Mouse (Mus musculus) liver, embryonic 12.5 days (tissue): Measurements from ENCODE around the gene Prg2. TPM values are rescaled to one million over a fixed set of nuclear protein-coding genes. Genes with fewer than 3 reads are reported as not detected.

Source experiments
- ATAC-seq: fragments of 200-750 bp; cut with Nextera tagmentation; 2 replicates; pipeline ENCODE4 v1.8.0; 2017; ENCODE audit warnings: moderate number of reproducible peaks, mild to moderate bottlenecking, moderate library complexity
- H3K27ac ChIP-seq: fragments of 300-500 bp; sonication (generic); 2 replicates; pipeline ENCODE4 v1.5.1; 2016; ENCODE audit warnings: mild to moderate bottlenecking
- H3K27me3 ChIP-seq: fragments of 300-500 bp; sonication (generic); replicated peaks from 2 replicates; pipeline ENCODE4 v1.6.1; 2016; ENCODE audit warnings: mild to moderate bottlenecking, moderate library complexity
- H3K36me3 ChIP-seq: fragments of 300-500 bp; sonication (generic); 2 replicates; pipeline ENCODE4 v1.6.1; 2016; ENCODE audit warnings: mild to moderate bottlenecking, moderate library complexity
- H3K4me1 ChIP-seq: fragments of 300-500 bp; sonication (generic); 2 replicates; pipeline ENCODE4 v1.6.1; 2016
- H3K4me2 ChIP-seq: fragments of 300-500 bp; sonication (generic); 2 replicates; pipeline ENCODE4 v1.6.1; 2016; ENCODE audit warnings: mild to moderate bottlenecking, moderate library complexity
- H3K4me3 ChIP-seq: fragments of 300-500 bp; sonication (generic); 2 replicates; pipeline ENCODE4 v1.5.1; 2016; ENCODE audit warnings: mild to moderate bottlenecking, moderate library complexity
- H3K9ac ChIP-seq: fragments of 300-500 bp; sonication (generic); 2 replicates; pipeline ENCODE4 v1.6.1; 2016; ENCODE audit warnings: mild to moderate bottlenecking, moderate library complexity
- H3K9me3 ChIP-seq: fragments of 300-500 bp; sonication (generic); replicated peaks from 2 replicates; pipeline ENCODE4 v1.6.1; 2016; ENCODE audit warnings: mild to moderate bottlenecking, moderate library complexity
- WGBS: fragments of 180-500 bp; shearing (Covaris S2); methylation state at CpG from one replicate; pipeline ENCODE4 v1.1.7; 2016; ENCODE audit not compliant: insufficient replicate concordance; 5-methylcytosine and 5-hydroxymethylcytosine counted together
- polyA plus RNA-seq: library from polyadenylated mRNA; unstranded; fragments of >200 nt; fragmentation: Nextera tagmentation; extraction: Ambion mirVana; gene quantifications from 2 replicates; pipeline ENCODE4 v1.2.1, GENCODE M21; 2016

Gene Prg2
- polyA plus RNA-seq, 1 experiment from 2014 or later = 27.7 TPM

GRCm38 (mm10) chr2:84964111-84964801 lies 16.0 kb upstream of the Prg2 start:
- ATAC-seq = no peak
- no peak overlapping the region for H3K9ac ChIP-seq
- no peaks in the 10 kb centered on the region for H3K27me3 ChIP-seq
- 0 out of 2 replicates have a peak, but pooled peaks cover 6% of the 10 kb centered on the region for H3K4me1 ChIP-seq
- H3K4me2 ChIP-seq = no peak overlapping the region
- no peak overlapping the region for H3K4me3 ChIP-seq
- H3K27ac ChIP-seq = no peak overlapping the region
- 84% methylated on average over 7 of the region's 7 CpGs for WGBS
- H3K9me3 ChIP-seq = no peaks in the 10 kb centered on the region
- peaks cover 11% of the 10 kb centered on the region for H3K36me3 ChIP-seq

DNA sequence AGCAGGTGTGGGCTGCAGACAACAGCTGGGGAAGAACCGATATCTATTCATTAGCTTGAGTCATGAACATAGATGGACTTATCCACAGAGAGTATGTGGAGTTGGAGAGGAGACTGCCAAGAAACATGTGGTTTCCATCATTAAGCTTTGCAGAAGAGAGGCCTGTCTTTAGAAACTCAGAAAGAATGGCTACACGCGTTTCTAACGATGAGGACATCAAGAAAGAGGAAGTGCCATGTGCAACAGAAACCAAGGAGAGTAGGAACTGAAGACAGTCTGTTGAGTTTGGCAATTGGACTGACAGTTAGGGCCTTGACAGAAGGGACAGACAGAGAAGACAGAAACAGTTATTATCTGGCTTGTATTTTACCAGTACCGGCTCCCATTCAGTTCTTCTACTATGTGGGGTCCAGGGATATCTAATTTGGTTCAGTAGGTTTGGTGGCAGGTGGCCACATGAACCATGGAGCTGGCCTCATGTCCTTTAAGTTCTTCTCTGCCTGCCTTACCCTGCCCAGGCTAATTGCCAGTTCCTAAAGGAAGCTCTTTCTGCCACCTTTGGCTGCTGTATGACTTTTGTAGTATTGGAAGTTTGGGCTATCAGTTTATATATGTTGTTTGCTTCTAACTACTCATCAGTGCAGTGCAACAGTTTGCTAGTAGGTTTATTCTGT lies 12.8 kb upstream of the Prg2 start:
- no peak overlapping the region for H3K4me2 ChIP-seq
- no peak overlapping the region for H3K4me3 ChIP-seq
- 0 out of 2 replicates have a peak, but pooled peaks cover 6% of the 10 kb centered on the region for H3K4me1 ChIP-seq
- ATAC-seq = no peak
- no peaks in the 10 kb centered on the region for H3K27me3 ChIP-seq
- H3K36me3 ChIP-seq = no peaks in the 10 kb centered on the region
- 46% methylated on average over 5 of the region's 5 CpGs for WGBS
- 0 out of 2 replicates have a peak overlapping the region, but pooled peaks have one; percentile 6 for H3K27ac ChIP-seq
- H3K9ac ChIP-seq = no peak overlapping the region
- no peaks in the 10 kb centered on the region for H3K9me3 ChIP-seq

DNA sequence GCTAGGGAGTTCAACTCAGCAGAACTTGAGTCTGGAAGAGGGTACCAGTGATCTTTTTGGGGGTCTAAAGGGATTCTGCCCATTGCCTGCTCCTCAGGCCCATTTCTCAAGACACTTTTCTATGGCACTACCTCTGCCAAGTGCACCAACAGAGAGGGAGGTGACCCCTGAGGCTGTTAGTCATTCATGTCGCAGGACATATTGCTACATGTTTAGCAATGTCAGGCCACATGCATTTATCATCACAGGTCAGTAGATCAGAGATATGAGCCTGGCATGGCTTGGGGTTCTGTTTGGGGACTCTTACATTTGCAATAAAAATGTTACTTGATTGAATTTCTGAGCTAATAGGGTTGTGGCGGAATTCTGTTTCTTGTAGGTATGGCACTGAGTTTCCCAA lies 4.7 kb upstream of the Prg2 start:
- Histone ChIP-seq H3K27ac (no peak overlapping the region), H3K9ac (no peak overlapping the region), H3K36me3 (no peaks in the 10 kb centered on the region), H3K4me3 (no peak overlapping the region), H3K4me2 (no peak overlapping the region), H3K27me3 (peaks cover 12% of the 10 kb centered on the region; the same call in 1 of the 2 replicates), H3K4me1 (0 out of 2 replicates have a peak, but pooled peaks cover 4% of the 10 kb centered on the region), H3K9me3 (no peaks in the 10 kb centered on the region)
- no peak for ATAC-seq
- WGBS = 78% methylated on average over 2 of the region's 2 CpGs

- H3K4me1 ChIP-seq = peaks cover 3% of the 10 kb centered on the region; the same call in 1 of the 2 replicates
- peaks cover 53% of the 10 kb centered on the region for H3K27me3 ChIP-seq
- WGBS = 9% methylated on average over 1 of the region's 1 CpGs
- H3K9me3 ChIP-seq = no peaks in the 10 kb centered on the region
- H3K36me3 ChIP-seq = no peaks in the 10 kb centered on the region
- no peak within 1 kb of the TSS for H3K9ac ChIP-seq
- no peak within 1 kb of the TSS for H3K27ac ChIP-seq
- H3K4me3 ChIP-seq = no peak within 1 kb of the TSS
- H3K4me2 ChIP-seq = no peak within 1 kb of the TSS
- ATAC-seq = no peak
These were observed 7.7 kb downstream of the Prg2 start, which contains the start of gene Prg3 for GRCm38 (mm10) chr2:84987930-84988329. TSS of gene Prg3 (plus strand) at chr2:84988215.

GRCm38 (mm10) chr2:84996376-84996775 lies 16.1 kb downstream of the Prg2 start:
- no peaks in the 10 kb centered on the region for H3K36me3 ChIP-seq
- WGBS = 20% methylated on average over 2 of the region's 2 CpGs
- no peak overlapping the region for H3K4me2 ChIP-seq
- peak; percentile 63 for ATAC-seq
- H3K4me1 ChIP-seq = peaks cover 43% of the 10 kb centered on the region
- peaks cover 27% of the 10 kb centered on the region; the same call in 1 of the 2 replicates for H3K27me3 ChIP-seq
- H3K9me3 ChIP-seq = no peaks in the 10 kb centered on the region
- H3K4me3 ChIP-seq = no peak overlapping the region
- H3K27ac ChIP-seq = no peak overlapping the region
- no peak overlapping the region for H3K9ac ChIP-seq

GRCm38 (mm10) chr2:84999486-85000181 lies 19.4 kb downstream of the Prg2 start:
- Histone ChIP-seq H3K27ac (peak overlapping the region; percentile 24; the same call in 1 of the 2 replicates), H3K4me1 (peaks cover 43% of the 10 kb centered on the region), H3K27me3 (peaks cover 8% of the 10 kb centered on the region; the same call in 1 of the 2 replicates), H3K36me3 (no peaks in the 10 kb centered on the region), H3K9ac (peak overlapping the region; percentile 8; the same call in 1 of the 2 replicates), H3K9me3 (no peaks in the 10 kb centered on the region), H3K4me2 (peak overlapping the region; percentile 22), H3K4me3 (no peak overlapping the region)
- peak; percentile 63 for ATAC-seq
- 57% methylated on average over 3 of the region's 3 CpGs for WGBS

- Histone ChIP-seq H3K9ac (no peak overlapping the region), H3K4me1 (peaks cover 35% of the 10 kb centered on the region), H3K9me3 (no peaks in the 10 kb centered on the region), H3K27me3 (peaks cover 9% of the 10 kb centered on the region; the same call in 1 of the 2 replicates), H3K4me3 (no peak overlapping the region), H3K27ac (no peak overlapping the region), H3K36me3 (no peaks in the 10 kb centered on the region), H3K4me2 (no peak overlapping the region)
- 73% methylated on average over 13 of the region's 13 CpGs for WGBS
- no peak for ATAC-seq
These were observed 21.2 kb downstream of the Prg2 start for GRCm38 (mm10) chr2:85001497-85001896.

GRCm38 (mm10) chr2:85002575-85002974 lies 22.3 kb downstream of the Prg2 start:
- 74% methylated on average over 8 of the region's 8 CpGs for WGBS
- H3K4me2 ChIP-seq = no peak overlapping the region
- peaks cover 5% of the 10 kb centered on the region; the same call in 1 of the 2 replicates for H3K27me3 ChIP-seq
- H3K4me3 ChIP-seq = no peak overlapping the region
- no peak overlapping the region for H3K9ac ChIP-seq
- H3K27ac ChIP-seq = no peak overlapping the region
- no peaks in the 10 kb centered on the region for H3K36me3 ChIP-seq
- H3K4me1 ChIP-seq = peaks cover 28% of the 10 kb centered on the region
- no peak for ATAC-seq
- H3K9me3 ChIP-seq = no peaks in the 10 kb centered on the region

GRCm38 (mm10) chr2:85004341-85004740 lies 24.1 kb downstream of the Prg2 start:
- H3K9me3 ChIP-seq = no peaks in the 10 kb centered on the region
- no peak overlapping the region for H3K4me2 ChIP-seq
- WGBS = 66% methylated on average over 4 of the region's 4 CpGs
- H3K4me3 ChIP-seq = no peak overlapping the region
- peaks cover 32% of the 10 kb centered on the region for H3K4me1 ChIP-seq
- H3K9ac ChIP-seq = no peak overlapping the region
- no peak overlapping the region for H3K27ac ChIP-seq
- peaks cover 5% of the 10 kb centered on the region; the same call in 1 of the 2 replicates for H3K27me3 ChIP-seq
- ATAC-seq = no peak
- no peaks in the 10 kb centered on the region for H3K36me3 ChIP-seq

DNA sequence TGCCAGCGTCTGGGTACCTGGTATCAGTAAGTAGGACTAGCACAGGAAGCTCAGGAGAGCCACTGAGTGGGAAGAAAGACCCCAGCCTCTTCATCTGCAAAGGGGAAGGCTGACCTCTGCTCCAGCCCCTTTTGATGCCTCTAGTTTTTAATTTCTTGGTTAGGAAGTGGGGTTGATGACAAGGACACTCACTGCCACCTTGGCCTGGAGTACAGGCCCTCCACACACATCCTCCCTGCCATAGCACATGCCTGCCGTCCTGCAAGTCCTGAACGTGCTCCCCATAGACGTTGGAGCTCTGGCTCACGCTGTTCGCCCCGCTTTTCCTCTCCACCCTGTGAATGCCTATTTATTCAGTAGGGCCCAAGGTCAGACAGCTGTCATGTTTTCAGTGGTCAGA lies 26.3 kb downstream of the Prg2 start:
- Histone ChIP-seq H3K27me3 (peaks cover 5% of the 10 kb centered on the region; the same call in 1 of the 2 replicates), H3K36me3 (no peaks in the 10 kb centered on the region), H3K9ac (no peak overlapping the region), H3K4me1 (peaks cover 34% of the 10 kb centered on the region), H3K4me2 (no peak overlapping the region), H3K27ac (no peak overlapping the region), H3K9me3 (no peaks in the 10 kb centered on the region), H3K4me3 (no peak overlapping the region)
- no peak for ATAC-seq
- 67% methylated on average over 7 of the region's 7 CpGs for WGBS

GRCm38 (mm10) chr2:85007729-85008128 lies 27.5 kb downstream of the Prg2 start:
- peaks cover 45% of the 10 kb centered on the region for H3K4me1 ChIP-seq

More at GRCm38 (mm10) chr2:85007729-85008128, 27.5 kb downstream of the Prg2 start:
- Histone ChIP-seq H3K9me3 (no peaks in the 10 kb centered on the region), H3K36me3 (no peaks in the 10 kb centered on the region), H3K4me2 (no peak overlapping the region), H3K27me3 (peaks cover 5% of the 10 kb centered on the region; the same call in 1 of the 2 replicates), H3K4me3 (no peak overlapping the region), H3K9ac (no peak overlapping the region), H3K27ac (no peak overlapping the region)
- ATAC-seq = no peak
- WGBS = 9% methylated on average over 4 of the region's 4 CpGs
